Mouse (Mus musculus) mature B cell (primary cell): ENCODE data around the gene Trib3.

Experiments
- in situ Hi-C: fragments of 300-500 bp; cut with MboI; formaldehyde crosslinking; loops from 2 replicates; pipeline ENCODE4 v1.14.3; 2019

The Trib3 gene

GRCm38 (mm10) chr2:152343329-152344213 lies at the start of gene Trib3:
Trib3 (minus strand) TSS chr2:152344032.
- in situ Hi-C loops, result no loop called here

- in situ Hi-C loops, result no loop called here
These were observed 49.6 kb upstream of the Trib3 start for GRCm38 (mm10) chr2:152393225-152394017.

- in situ Hi-C loops, result no loop called here
These were observed 49.0 kb upstream of the Trib3 start for GRCm38 (mm10) chr2:152392786-152393185.

- in situ Hi-C loops, result no loop called here
These were observed 40.4 kb upstream of the Trib3 start for GRCm38 (mm10) chr2:152384191-152384590.

- in situ Hi-C loops, result no loop called here
These were observed 32.5 kb upstream of the Trib3 start, which contains the start of gene Nrsn2 for GRCm38 (mm10) chr2:152376345-152376741. Nrsn2 (minus strand) TSS chr2:152376638.

GRCm38 (mm10) chr2:152375652-152376344 lies 32.0 kb upstream of the Trib3 start:
- in situ Hi-C loops, result no loop called here

GRCm38 (mm10) chr2:152373547-152373946 lies 29.7 kb upstream of the Trib3 start:
- in situ Hi-C loops, result loop anchor here (25.0 kb wide), 1 partner anchor 261 kb away; the partner anchor contains the start of gene Srxn1

GRCm38 (mm10) chr2:152372661-152373060 lies 28.8 kb upstream of the Trib3 start:
- in situ Hi-C loops, result loop anchor here (25.0 kb wide), 1 partner anchor 260 kb away; the partner anchor contains the start of gene Srxn1

GRCm38 (mm10) chr2:152372104-152372503 lies 28.3 kb upstream of the Trib3 start:
- in situ Hi-C loops, result loop anchor here (25.0 kb wide), 1 partner anchor 260 kb away; the partner anchor contains the start of gene Srxn1

- in situ Hi-C loops, result loop anchor here (25.0 kb wide), 1 partner anchor 256 kb away; the partner anchor contains the start of gene Srxn1
These were observed 24.8 kb upstream of the Trib3 start for GRCm38 (mm10) chr2:152368532-152369140.

GRCm38 (mm10) chr2:152367917-152368316 lies 24.1 kb upstream of the Trib3 start:
- in situ Hi-C loops, result loop anchor here (25.0 kb wide), 1 partner anchor 256 kb away; the partner anchor contains the start of gene Srxn1

GRCm38 (mm10) chr2:152363245-152364147 lies 19.7 kb upstream of the Trib3 start:
- in situ Hi-C loops, result loop anchor here (25.0 kb wide), 1 partner anchor 251 kb away; the partner anchor contains the start of gene Srxn1

- in situ Hi-C loops, result loop anchor here (25.0 kb wide), 1 partner anchor 249 kb away; the partner anchor contains the start of gene Srxn1
These were observed 17.4 kb upstream of the Trib3 start for GRCm38 (mm10) chr2:152361193-152361592.

- in situ Hi-C loops, result loop anchor here (25.0 kb wide), 1 partner anchor 248 kb away; the partner anchor contains the start of gene Srxn1
These were observed 16.5 kb upstream of the Trib3 start for GRCm38 (mm10) chr2:152360271-152360775.

GRCm38 (mm10) chr2:152359616-152360015 lies 15.8 kb upstream of the Trib3 start:
- in situ Hi-C loops, result loop anchor here (25.0 kb wide), 1 partner anchor 247 kb away; the partner anchor contains the start of gene Srxn1

GRCm38 (mm10) chr2:152358977-152359376 lies 15.1 kb upstream of the Trib3 start:
- in situ Hi-C loops, result loop anchor here (25.0 kb wide), 1 partner anchor 247 kb away; the partner anchor contains the start of gene Srxn1

GRCm38 (mm10) chr2:152357254-152357653 lies 13.4 kb upstream of the Trib3 start:
- in situ Hi-C loops, result loop anchor here (25.0 kb wide), 1 partner anchor 245 kb away; the partner anchor contains the start of gene Srxn1

GRCm38 (mm10) chr2:152349842-152350540 lies 6.2 kb upstream of the Trib3 start:
- in situ Hi-C loops, result loop anchor here (25.0 kb wide), 1 partner anchor 238 kb away; the partner anchor contains the start of gene Srxn1

- in situ Hi-C loops, result no loop called here
These were observed 5.4 kb upstream of the Trib3 start for GRCm38 (mm10) chr2:152349205-152349604.
